Mouse (Mus musculus): ENCODE measurements around the gene Chrm3. TPM values are rescaled to one million over a fixed set of nuclear protein-coding genes. Genes with fewer than 3 reads are reported as not detected.

Chrm3 gene
- polyA plus RNA-seq, 1 experiment from 2014 or later, result 2.5 TPM

- Histone ChIP-seq H3K27ac (no peak overlapping the region), H3K4me3 (replicated peaks) (no peak overlapping the region), H3K9me3 (no peaks in the 10 kb centered on the region), H3K4me1 (replicated peaks) (no peaks in the 10 kb centered on the region), H3K27me3 (no peaks in the 10 kb centered on the region), H3K9ac (replicated peaks) (no peak overlapping the region), H3K4me2 (no peak overlapping the region), H3K36me3 (no peaks in the 10 kb centered on the region)
- ATAC-seq (ENCODE audit: insufficient number of reproducible peaks, insufficient read depth, low FRiP score, low TSS enrichment, low read depth), result no peak
- WGBS, result 93% methylated on average over 1 of the region's 1 CpGs
Observed at GRCm38 (mm10) chr13:9921150-9921549, 439.5 kb downstream of the Chrm3 start.

GRCm38 (mm10) chr13:9912697-9913096, 447.9 kb downstream of the Chrm3 start:
- ATAC-seq (ENCODE audit: insufficient number of reproducible peaks, insufficient read depth, low FRiP score, low TSS enrichment, low read depth), result no peak
- H3K27me3 ChIP-seq, result no peaks in the 10 kb centered on the region
- no peak overlapping the region for H3K27ac ChIP-seq
- H3K4me2 ChIP-seq, result no peak overlapping the region
- H3K4me3 ChIP-seq (replicated peaks), result no peak overlapping the region
- H3K36me3 ChIP-seq, result no peaks in the 10 kb centered on the region
- WGBS, result 88% methylated on average over 4 of the region's 4 CpGs
- H3K4me1 ChIP-seq (replicated peaks), result no peaks in the 10 kb centered on the region
- H3K9me3 ChIP-seq, result no peaks in the 10 kb centered on the region
- H3K9ac ChIP-seq (replicated peaks), result no peak overlapping the region

GRCm38 (mm10) chr13:9908707-9909106, 451.9 kb downstream of the Chrm3 start:
- 72% methylated on average over 2 of the region's 2 CpGs for WGBS
- Histone ChIP-seq H3K9me3 (no peaks in the 10 kb centered on the region), H3K4me2 (no peak overlapping the region), H3K27ac (no peak overlapping the region), H3K36me3 (no peaks in the 10 kb centered on the region), H3K27me3 (no peaks in the 10 kb centered on the region), H3K4me3 (replicated peaks) (no peak overlapping the region), H3K9ac (replicated peaks) (no peak overlapping the region), H3K4me1 (replicated peaks) (no peaks in the 10 kb centered on the region)
- no peak for ATAC-seq (ENCODE audit: insufficient number of reproducible peaks, insufficient read depth, low FRiP score, low TSS enrichment, low read depth)

GRCm38 (mm10) chr13:9907202-9907601, 453.4 kb downstream of the Chrm3 start:
- H3K27me3 ChIP-seq, result no peaks in the 10 kb centered on the region
- no peak overlapping the region for H3K9ac ChIP-seq (replicated peaks)
- 83% methylated on average over 3 of the region's 3 CpGs for WGBS
- H3K4me3 ChIP-seq (replicated peaks), result no peak overlapping the region
- no peak overlapping the region for H3K4me2 ChIP-seq
- no peak for ATAC-seq (ENCODE audit: insufficient number of reproducible peaks, insufficient read depth, low FRiP score, low TSS enrichment, low read depth)
- no peaks in the 10 kb centered on the region for H3K36me3 ChIP-seq
- H3K27ac ChIP-seq, result no peak overlapping the region
- H3K4me1 ChIP-seq (replicated peaks), result no peaks in the 10 kb centered on the region
- no peaks in the 10 kb centered on the region for H3K9me3 ChIP-seq

- no peak for ATAC-seq (ENCODE audit: insufficient number of reproducible peaks, insufficient read depth, low FRiP score, low TSS enrichment, low read depth)
- H3K27ac ChIP-seq, result no peak overlapping the region
- H3K4me2 ChIP-seq, result no peak overlapping the region
- no peak overlapping the region for H3K9ac ChIP-seq (replicated peaks)
- no peaks in the 10 kb centered on the region for H3K4me1 ChIP-seq (replicated peaks)
- no peaks in the 10 kb centered on the region for H3K36me3 ChIP-seq
- H3K4me3 ChIP-seq (replicated peaks), result no peak overlapping the region
- no peaks in the 10 kb centered on the region for H3K27me3 ChIP-seq
- H3K9me3 ChIP-seq, result no peaks in the 10 kb centered on the region
Observed at GRCm38 (mm10) chr13:9904455-9904854, 456.2 kb downstream of the Chrm3 start.

- WGBS, result 75% methylated on average over 5 of the region's 5 CpGs
- Histone ChIP-seq H3K9ac (replicated peaks) (no peak overlapping the region), H3K27ac (no peak overlapping the region), H3K4me1 (replicated peaks) (no peaks in the 10 kb centered on the region), H3K4me2 (no peak overlapping the region), H3K9me3 (no peaks in the 10 kb centered on the region), H3K36me3 (no peaks in the 10 kb centered on the region), H3K4me3 (replicated peaks) (no peak overlapping the region), H3K27me3 (no peaks in the 10 kb centered on the region)
- ATAC-seq (ENCODE audit: insufficient number of reproducible peaks, insufficient read depth, low FRiP score, low TSS enrichment, low read depth), result no peak
Observed at GRCm38 (mm10) chr13:9900653-9901385, 459.8 kb downstream of the Chrm3 start.

GRCm38 (mm10) chr13:9898664-9899369, 461.8 kb downstream of the Chrm3 start:
- no peak overlapping the region for H3K9ac ChIP-seq (replicated peaks)
- 80% methylated on average over 3 of the region's 3 CpGs for WGBS
- H3K36me3 ChIP-seq, result no peaks in the 10 kb centered on the region
- no peak overlapping the region for H3K4me3 ChIP-seq (replicated peaks)
- no peak overlapping the region for H3K27ac ChIP-seq
- H3K4me1 ChIP-seq (replicated peaks), result no peaks in the 10 kb centered on the region
- no peaks in the 10 kb centered on the region for H3K9me3 ChIP-seq
- no peak overlapping the region for H3K4me2 ChIP-seq
- H3K27me3 ChIP-seq, result no peaks in the 10 kb centered on the region
- no peak for ATAC-seq (ENCODE audit: insufficient number of reproducible peaks, insufficient read depth, low FRiP score, low TSS enrichment, low read depth)

GRCm38 (mm10) chr13:9897231-9897630, 463.4 kb downstream of the Chrm3 start:
- ATAC-seq (ENCODE audit: insufficient number of reproducible peaks, insufficient read depth, low FRiP score, low TSS enrichment, low read depth), result no peak
- WGBS, result 62% methylated on average over 1 of the region's 1 CpGs
- no peak overlapping the region for H3K9ac ChIP-seq (replicated peaks)

GRCm38 (mm10) chr13:9895045-9895625, 465.5 kb downstream of the Chrm3 start:
- no peak overlapping the region for H3K4me3 ChIP-seq (replicated peaks)
- no peak overlapping the region for H3K9ac ChIP-seq (replicated peaks)
- no peak overlapping the region for H3K4me2 ChIP-seq
- no peak for ATAC-seq (ENCODE audit: insufficient number of reproducible peaks, insufficient read depth, low FRiP score, low TSS enrichment, low read depth)
- H3K4me1 ChIP-seq (replicated peaks), result no peaks in the 10 kb centered on the region
- 84% methylated on average over 11 of the region's 11 CpGs for whole genome bisulfite sequencing
- H3K27ac ChIP-seq, result no peak overlapping the region
- H3K9me3 ChIP-seq, result no peaks in the 10 kb centered on the region
- no peaks in the 10 kb centered on the region for H3K36me3 ChIP-seq
- H3K27me3 ChIP-seq, result no peaks in the 10 kb centered on the region

More at GRCm38 (mm10) chr13:9897231-9897630, 463.4 kb downstream of the Chrm3 start:
- no peaks in the 10 kb centered on the region for H3K4me1 ChIP-seq (replicated peaks)
- no peaks in the 10 kb centered on the region for H3K36me3 ChIP-seq
- no peaks in the 10 kb centered on the region for H3K9me3 ChIP-seq
- H3K27ac ChIP-seq, result no peak overlapping the region
- H3K27me3 ChIP-seq, result no peaks in the 10 kb centered on the region
- no peak overlapping the region for H3K4me3 ChIP-seq (replicated peaks)
- no peak overlapping the region for H3K4me2 ChIP-seq

- Histone ChIP-seq H3K36me3 (no peaks in the 10 kb centered on the region), H3K27ac (no peak overlapping the region), H3K9me3 (no peaks in the 10 kb centered on the region), H3K27me3 (no peaks in the 10 kb centered on the region), H3K4me1 (replicated peaks) (no peaks in the 10 kb centered on the region), H3K4me2 (no peak overlapping the region), H3K9ac (replicated peaks) (no peak overlapping the region), H3K4me3 (replicated peaks) (no peak overlapping the region)
- WGBS, result 90% methylated on average over 1 of the region's 1 CpGs
- no peak for ATAC-seq (ENCODE audit: insufficient number of reproducible peaks, insufficient read depth, low FRiP score, low TSS enrichment, low read depth)
Observed at GRCm38 (mm10) chr13:9891088-9891487, 469.6 kb downstream of the Chrm3 start.

- Histone ChIP-seq H3K36me3 (no peaks in the 10 kb centered on the region), H3K9me3 (no peaks in the 10 kb centered on the region), H3K4me2 (no peak overlapping the region), H3K9ac (replicated peaks) (no peak overlapping the region), H3K4me1 (replicated peaks) (no peaks in the 10 kb centered on the region), H3K27ac (no peak overlapping the region), H3K27me3 (no peaks in the 10 kb centered on the region), H3K4me3 (replicated peaks) (no peak overlapping the region)
- no peak for ATAC-seq (ENCODE audit: insufficient number of reproducible peaks, insufficient read depth, low FRiP score, low TSS enrichment, low read depth)
- 78% methylated on average over 5 of the region's 5 CpGs for WGBS
Observed at GRCm38 (mm10) chr13:9890460-9890859, 470.2 kb downstream of the Chrm3 start.

Data from limb, embryonic 12.5 days (tissue).